7 mouse cellular contexts compared by ENCODE assay signal in the genomic region with DNA sequence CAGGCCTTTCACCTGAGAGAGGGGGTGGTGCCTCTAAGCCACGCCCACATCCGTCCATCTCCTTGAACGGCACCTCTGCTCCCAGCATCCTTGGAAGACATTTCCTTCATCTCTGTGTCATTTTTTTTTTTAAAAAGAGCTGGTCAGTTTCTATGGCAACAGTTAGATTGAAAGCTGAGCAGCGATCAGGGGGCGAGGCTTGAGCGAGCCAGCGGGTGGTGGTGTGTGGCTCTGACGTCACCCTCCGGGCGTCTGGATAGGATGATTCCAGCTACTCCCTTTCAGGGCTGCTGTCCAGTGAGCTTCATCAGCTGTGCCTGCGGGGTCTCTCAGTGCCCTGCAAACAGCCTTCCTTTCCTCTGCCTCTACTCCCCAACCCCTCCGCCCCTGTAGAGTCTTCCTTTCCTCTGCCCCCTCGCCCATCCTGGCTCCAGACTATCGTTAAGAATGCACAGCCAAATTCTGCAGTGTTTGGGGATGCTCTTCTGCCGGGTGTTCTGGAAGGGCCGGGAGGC.
DNase-seq lines count a peak whose midpoint lies in the region; ATAC-seq and TF ChIP-seq lines count a peak whose summit lies in the region.

No protein-coding gene starts in this region.

- peak overlapping the region; percentile 35 for H3K4me3 ChIP-seq in forebrain, embryonic 14.5 days (ENCODE audit: low read depth, low read length)
- peak overlapping the region; percentile 30 for H3K4me3 ChIP-seq in intestine, embryonic 15.5 days (replicated peaks)
- H3K4me3 ChIP-seq in limb, embryonic 10.5 days = peak overlapping the region; percentile 30
- H3K4me3 ChIP-seq in neural tube, embryonic 12.5 days = peak overlapping the region; percentile 31
- H3K4me3 ChIP-seq in thymus, adult 2 months (ENCODE audit: control insufficient read depth, insufficient read depth, low read length) = no peak overlapping the region

- H3K9me3 ChIP-seq in forebrain, embryonic 14.5 days (replicated peaks; ENCODE audit: control insufficient read depth, low read length) = no peaks in the 10 kb centered on the region
- H3K9me3 ChIP-seq in intestine, embryonic 15.5 days = no peaks in the 10 kb centered on the region
- H3K9me3 ChIP-seq in limb, embryonic 10.5 days (replicated peaks) = no peaks in the 10 kb centered on the region
- H3K9me3 ChIP-seq in neural tube, embryonic 12.5 days = no peaks in the 10 kb centered on the region

- DNase-seq in adrenal gland, adult 2 months = peak; percentile 72
- DNase-seq in cerebellum, adult 11 months = peak; percentile 79
- DNase-seq in forebrain, embryonic 14.5 days (ENCODE audit: low spot score) = peak; percentile 97
- DNase-seq in limb, embryonic 10.5 days (ENCODE audit: low spot score) = peak; percentile 72
- DNase-seq in thymus, adult 2 months = no peak

- peak overlapping the region; percentile 77 for H3K27ac ChIP-seq in forebrain, embryonic 14.5 days (ENCODE audit: low read depth, low read length)
- peak overlapping the region; percentile 58 for H3K27ac ChIP-seq in intestine, embryonic 15.5 days
- no peak overlapping the region for H3K27ac ChIP-seq in limb, embryonic 10.5 days
- H3K27ac ChIP-seq in neural tube, embryonic 12.5 days = peak overlapping the region; percentile 57
- H3K27ac ChIP-seq in thymus, adult 2 months (ENCODE audit: control insufficient read depth, insufficient read depth, low read length) = no peak overlapping the region

- H3K4me1 ChIP-seq in forebrain, embryonic 14.5 days (ENCODE audit: control insufficient read depth, insufficient read depth, low read length) = peaks cover 22% of the 10 kb centered on the region
- peaks cover 9% of the 10 kb centered on the region; the same call in 1 of the 2 replicates for H3K4me1 ChIP-seq in intestine, embryonic 15.5 days (replicated peaks)
- peaks cover 19% of the 10 kb centered on the region; the same call in 1 of the 2 replicates for H3K4me1 ChIP-seq in limb, embryonic 10.5 days
- peaks cover 24% of the 10 kb centered on the region for H3K4me1 ChIP-seq in neural tube, embryonic 12.5 days
- peaks cover 14% of the 10 kb centered on the region for H3K4me1 ChIP-seq in thymus, adult 2 months (replicated peaks; ENCODE audit: control insufficient read depth, insufficient read depth, low read length)

- ATAC-seq in forebrain, embryonic 14.5 days = peak; percentile 85
- peak; percentile 87 for ATAC-seq in intestine, embryonic 15.5 days
- peak; percentile 89 for ATAC-seq in neural tube, embryonic 12.5 days (ENCODE audit: low FRiP score, low read depth)

- H3K36me3 ChIP-seq in forebrain, embryonic 14.5 days (ENCODE audit: control insufficient read depth, insufficient read depth, low read length) = 0 out of 2 replicates have a peak, but pooled peaks cover 3% of the 10 kb centered on the region
- H3K36me3 ChIP-seq in intestine, embryonic 15.5 days = no peaks in the 10 kb centered on the region
- no peaks in the 10 kb centered on the region for H3K36me3 ChIP-seq in limb, embryonic 10.5 days
- H3K36me3 ChIP-seq in neural tube, embryonic 12.5 days = no peaks in the 10 kb centered on the region
- 0 out of 2 replicates have a peak, but pooled peaks cover 3% of the 10 kb centered on the region for H3K36me3 ChIP-seq in thymus, adult 2 months (ENCODE audit: control insufficient read depth, insufficient read depth, low read length)

- H3K27me3 ChIP-seq in forebrain, embryonic 14.5 days (replicated peaks; ENCODE audit: control insufficient read depth, insufficient read depth, low read length) = no peaks in the 10 kb centered on the region
- no peaks in the 10 kb centered on the region for H3K27me3 ChIP-seq in intestine, embryonic 15.5 days (replicated peaks)
- H3K27me3 ChIP-seq in limb, embryonic 10.5 days (ENCODE audit: low read depth, poor library complexity, severe bottlenecking) = no peaks in the 10 kb centered on the region
- H3K27me3 ChIP-seq in neural tube, embryonic 12.5 days (replicated peaks) = no peaks in the 10 kb centered on the region
- H3K27me3 ChIP-seq in thymus, adult 2 months (ENCODE audit: control insufficient read depth, insufficient read depth, low read length) = no peaks in the 10 kb centered on the region

- WGBS in forebrain, embryonic 14.5 days = 16% methylated on average over 16 of the region's 16 CpGs
- WGBS in intestine, embryonic 15.5 days = 26% methylated on average over 16 of the region's 16 CpGs
- WGBS in limb, embryonic 10.5 days = 33% methylated on average over 16 of the region's 16 CpGs
- 34% methylated on average over 16 of the region's 16 CpGs for WGBS in neural tube, embryonic 12.5 days
- WGBS in thymus, adult 2 months = 90% methylated on average over 16 of the region's 16 CpGs

- peak overlapping the region; percentile 57 for H3K4me2 ChIP-seq in forebrain, embryonic 14.5 days (ENCODE audit: low read length)
- peak overlapping the region; percentile 60 for H3K4me2 ChIP-seq in intestine, embryonic 15.5 days (replicated peaks)
- H3K4me2 ChIP-seq in neural tube, embryonic 12.5 days (replicated peaks) = peak overlapping the region; percentile 53

- peak overlapping the region; percentile 59 for H3K9ac ChIP-seq in forebrain, embryonic 14.5 days (ENCODE audit: low read length)
- peak overlapping the region; percentile 32 for H3K9ac ChIP-seq in intestine, embryonic 15.5 days
- H3K9ac ChIP-seq in neural tube, embryonic 12.5 days = peak overlapping the region; percentile 56; the same call in 1 of the 2 replicates

- TF ChIP-seq POLR2A in thymus, adult 2 months (IDR thresholded peaks at IDR 0.05; ENCODE audit: control insufficient read depth, extremely low read depth, insufficient read depth, low read length, poor library complexity) = no peak

- TF ChIP-seq CTCF in thymus, adult 2 months (IDR thresholded peaks at IDR 0.05; ENCODE audit: borderline replicate concordance, control insufficient read depth, extremely low read depth, insufficient read depth, low read length, poor library complexity) = no peak

Comparison
In these comparisons a context has a peak if more than half of its experiments do, and no peak if none do; other contexts are left out.
1. H3K27ac ChIP-seq: peak in forebrain, embryonic 14.5 days (single experiment), intestine, embryonic 15.5 days (single experiment) and neural tube, embryonic 12.5 days (single experiment); none in limb, embryonic 10.5 days (single experiment) and thymus, adult 2 months (single experiment).
2. Peak in every context shown above with its lines, with median percentiles within 50 percentile points of each other: ATAC-seq, H3K4me2 ChIP-seq and H3K9ac ChIP-seq.